Mouse (Mus musculus): ENCODE results near the gene Ppp1r15b. TPM values are rescaled to one million over a fixed set of nuclear protein-coding genes. Genes with fewer than 3 reads are reported as not detected.
A peak's percentile ranks its signal among the peaks of the same experiment; 100 is the strongest.

The Ppp1r15b gene
- polyA plus RNA-seq, 1 experiment, result 44.4 TPM

GRCm38 (mm10) chr1:133103871-133104270 is 27.1 kb upstream of the Ppp1r15b start:
- TF ChIP-seq GATA1 (IDR thresholded peaks at IDR 0.05; ENCODE audit: low read length), result no peak

GRCm38 (mm10) chr1:133116108-133116507 is 14.8 kb upstream of the Ppp1r15b start:
- no peak for TF ChIP-seq GATA1 (IDR thresholded peaks at IDR 0.05; ENCODE audit: low read length)

- TF ChIP-seq GATA1 (IDR thresholded peaks at IDR 0.05; ENCODE audit: low read length), result no peak
Measured at GRCm38 (mm10) chr1:133118127-133118526, 12.8 kb upstream of the Ppp1r15b start.

GRCm38 (mm10) chr1:133118844-133119243 is 12.1 kb upstream of the Ppp1r15b start:
- TF ChIP-seq GATA1 (IDR thresholded peaks at IDR 0.05; ENCODE audit: low read length), result peak; percentile 86

- no peak for TF ChIP-seq GATA1 (IDR thresholded peaks at IDR 0.05; ENCODE audit: low read length)
Measured at GRCm38 (mm10) chr1:133119931-133120712, 10.8 kb upstream of the Ppp1r15b start.

GRCm38 (mm10) chr1:133121246-133121645 is 9.7 kb upstream of the Ppp1r15b start:
- TF ChIP-seq GATA1 (IDR thresholded peaks at IDR 0.05; ENCODE audit: low read length), result no peak

GRCm38 (mm10) chr1:133124137-133124536 is 6.8 kb upstream of the Ppp1r15b start:
- TF ChIP-seq GATA1 (IDR thresholded peaks at IDR 0.05; ENCODE audit: low read length), result no peak

GRCm38 (mm10) chr1:133125640-133126364 is 5.1 kb upstream of the Ppp1r15b start:
- TF ChIP-seq GATA1 (IDR thresholded peaks at IDR 0.05; ENCODE audit: low read length), result no peak

- no peak for TF ChIP-seq GATA1 (IDR thresholded peaks at IDR 0.05; ENCODE audit: low read length)
Measured at GRCm38 (mm10) chr1:133126365-133126740, 4.6 kb upstream of the Ppp1r15b start.

- TF ChIP-seq GATA1 (IDR thresholded peaks at IDR 0.05; ENCODE audit: low read length), result no peak
Measured at GRCm38 (mm10) chr1:133127328-133127727, 3.6 kb upstream of the Ppp1r15b start.

- no peak for TF ChIP-seq GATA1 (IDR thresholded peaks at IDR 0.05; ENCODE audit: low read length)
Measured at GRCm38 (mm10) chr1:133129471-133130221, 1.3 kb upstream of the Ppp1r15b start.

GRCm38 (mm10) chr1:133131561-133131905 is 590 bp downstream of the Ppp1r15b start:
- TF ChIP-seq GATA1 (IDR thresholded peaks at IDR 0.05; ENCODE audit: low read length), result no peak

- TF ChIP-seq GATA1 (IDR thresholded peaks at IDR 0.05; ENCODE audit: low read length), result no peak
Measured at GRCm38 (mm10) chr1:133131936-133132335, 993 bp downstream of the Ppp1r15b start.

GRCm38 (mm10) chr1:133132388-133133326 is 1.7 kb downstream of the Ppp1r15b start:
- no peak for TF ChIP-seq GATA1 (IDR thresholded peaks at IDR 0.05; ENCODE audit: low read length)

- peak; percentile 61 for TF ChIP-seq GATA1 (IDR thresholded peaks at IDR 0.05; ENCODE audit: low read length)
Measured at GRCm38 (mm10) chr1:133133425-133133824, 2.5 kb downstream of the Ppp1r15b start.
